Mouse (Mus musculus) left cerebral cortex, postnatal 10 days (tissue): Measurements from ENCODE around the gene Tnrc18. TPM values are rescaled to one million over a fixed set of nuclear protein-coding genes. Genes with fewer than 3 reads are reported as not detected.

ENCODE experiments used
- DNase-seq, 2 experiments: peaks; one replicate each; pipeline ENCODE4 v3.0.0; 2021 to 2022; ENCODE audit warnings: low spot score in 2 of 2, mixed read lengths in 1 of 2; ENCODE audit errors: extremely low spot score in 1 of 2
- intact Hi-C: fragments of 180-260 bp; cut with DNase I; formaldehyde crosslinking; loops from one replicate; pipeline ENCODE4 v1.15.1; 2025
- total RNA-seq, 2 experiments: library from RNA; stranded (reverse); gene quantifications; 2 replicates each; pipeline ENCODE4 v1.2.3; 2021

Gene Tnrc18
- total RNA-seq, 2 experiments from 2014 or later: 166 to 177 TPM

- intact Hi-C loops: loop anchor here (5.0 kb wide), 1 partner anchor 33 kb away; no protein-coding TSS in a partner anchor
Measured at GRCm38 (mm10) chr5:142824091-142824490, 6.6 kb upstream of the Tnrc18 start.

DNA sequence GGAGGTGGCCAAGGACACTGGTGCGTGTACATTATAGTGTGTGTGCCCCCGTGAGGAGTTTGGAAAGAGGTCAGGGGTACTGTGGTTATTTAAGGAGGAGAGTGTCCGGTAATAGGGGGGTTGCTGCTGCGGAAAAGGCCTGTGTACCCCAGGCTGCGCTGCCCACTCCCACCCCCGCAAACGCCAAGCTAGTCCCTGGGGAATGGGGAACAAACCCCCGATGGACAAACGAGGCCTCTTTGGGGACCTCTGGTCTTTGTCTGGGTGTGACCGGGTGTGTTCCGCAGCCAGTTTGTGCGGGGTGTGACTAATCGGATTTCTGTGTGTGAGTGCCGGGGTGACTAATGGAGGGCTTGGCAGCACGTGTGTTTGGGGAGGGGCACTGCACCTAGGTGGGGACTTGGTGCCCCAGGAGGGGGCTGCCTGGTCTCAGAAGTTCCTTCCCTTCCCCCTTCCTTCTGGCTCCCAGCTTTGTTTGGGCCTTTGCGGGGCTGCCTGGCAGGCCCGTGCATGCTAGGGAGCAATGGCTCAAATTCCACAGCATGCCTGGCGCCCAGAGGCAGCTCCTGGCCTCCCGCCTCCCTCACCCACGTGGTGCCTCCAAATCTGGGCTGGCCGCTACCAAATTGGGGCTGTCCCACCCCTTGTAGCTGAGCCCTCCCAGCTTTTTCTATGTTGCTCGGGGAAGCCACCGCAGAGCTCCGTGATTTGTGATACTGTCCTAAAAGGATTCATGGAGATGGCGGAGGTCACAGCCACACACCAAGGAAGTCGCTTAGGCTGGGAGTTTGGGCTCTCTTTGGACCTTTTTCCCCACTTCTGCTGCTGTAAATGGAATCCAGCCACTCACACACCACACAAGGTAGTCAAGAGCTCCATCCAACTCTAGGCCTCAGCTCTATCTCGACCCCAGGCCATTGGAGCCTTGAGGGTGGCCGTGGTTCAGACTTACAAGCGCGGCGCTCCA lies 5.9 kb upstream of the Tnrc18 start:
- intact Hi-C loops: loop anchor here (5.0 kb wide), 1 partner anchor 34 kb away; no protein-coding TSS in a partner anchor

More at GRCm38 (mm10) chr5:142824091-142824490, 6.6 kb upstream of the Tnrc18 start:
- DNase-seq: no peak

GRCm38 (mm10) chr5:142822286-142823095 lies 5.0 kb upstream of the Tnrc18 start:
- intact Hi-C loops: loop anchor here (5.0 kb wide), 1 partner anchor 35 kb away; no protein-coding TSS in a partner anchor
- peak in 1 of 2 experiments; percentile 50 for DNase-seq

More for the DNA sequence above, 5.9 kb upstream of the Tnrc18 start:
- peak; percentile 76 to 90 for DNase-seq

DNA sequence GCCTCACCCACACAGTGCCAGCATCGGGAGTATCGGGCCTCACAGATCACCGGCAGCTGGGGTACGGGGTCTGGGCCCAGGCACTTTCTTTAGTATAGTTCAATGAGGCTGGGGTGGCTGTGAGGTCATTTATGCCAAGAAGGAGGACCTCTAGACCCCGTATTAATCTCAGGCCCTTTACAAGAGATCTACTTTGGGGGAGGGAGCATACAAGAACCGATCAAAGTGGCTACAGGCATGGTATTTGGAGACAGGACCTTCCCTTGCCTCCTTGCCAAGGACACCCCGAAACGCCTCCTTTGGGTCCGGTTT lies 4.5 kb upstream of the Tnrc18 start:
- DNase-seq: no peak
- intact Hi-C loops: loop anchor here (5.0 kb wide), 1 partner anchor 35 kb away; no protein-coding TSS in a partner anchor

GRCm38 (mm10) chr5:142821266-142821973 lies 4.0 kb upstream of the Tnrc18 start:
- peak; percentile 75 to 94 for DNase-seq
- intact Hi-C loops: loop anchor here (5.0 kb wide), 1 partner anchor 36 kb away; no protein-coding TSS in a partner anchor

DNA sequence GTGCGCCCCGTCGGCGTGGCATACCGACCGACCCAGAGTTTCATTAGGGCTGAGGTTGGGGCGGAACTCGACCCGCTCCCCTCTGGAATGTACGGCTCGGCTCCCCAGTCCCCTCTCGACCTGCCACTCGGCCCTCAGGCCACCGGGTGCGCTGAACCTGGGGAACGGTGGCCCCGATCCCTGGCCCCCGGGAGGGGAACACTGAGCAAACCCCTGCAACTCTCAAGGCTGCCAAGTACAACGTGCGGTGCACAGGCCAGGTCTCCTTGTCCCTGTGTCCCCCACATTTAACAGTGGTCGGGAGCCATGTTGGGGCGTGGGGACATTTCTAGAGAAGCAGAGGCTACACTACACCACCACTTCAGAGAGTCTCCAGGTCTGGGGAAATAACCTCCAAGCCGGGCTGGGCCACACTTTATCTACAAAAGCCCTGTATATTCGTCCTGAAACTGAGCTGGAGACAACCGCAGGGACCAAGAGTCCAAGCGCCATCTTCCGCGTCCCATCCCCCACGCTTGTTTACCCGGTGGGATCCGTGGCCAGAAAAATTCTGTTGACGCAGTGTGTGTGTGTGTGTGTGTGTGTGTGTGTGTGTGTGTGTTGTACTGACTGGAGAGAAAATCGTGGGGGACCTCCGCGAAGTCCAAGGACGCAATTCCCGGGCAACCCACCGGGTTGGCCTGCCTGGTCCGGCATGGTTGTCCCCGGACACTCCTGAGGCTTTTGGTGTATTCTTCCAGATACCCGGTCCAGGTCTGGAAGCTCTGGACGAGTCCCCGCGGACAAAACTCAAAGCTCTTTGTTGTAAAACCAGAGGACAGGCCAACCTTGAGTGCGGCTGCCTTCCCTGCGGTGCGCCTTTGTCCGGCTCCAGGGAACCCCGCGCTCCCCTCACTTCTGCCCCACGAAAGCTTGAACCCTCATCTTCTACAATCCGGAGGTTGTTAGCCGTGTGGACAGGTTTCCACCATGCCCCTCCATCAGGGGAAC lies 3.1 kb upstream of the Tnrc18 start:
- peak; percentile 80 to 89 for DNase-seq
- intact Hi-C loops: loop anchor here (5.0 kb wide), 1 partner anchor 37 kb away; no protein-coding TSS in a partner anchor

GRCm38 (mm10) chr5:142819385-142820275 lies 2.2 kb upstream of the Tnrc18 start:
- peak; percentile 86 to 89 for DNase-seq
- intact Hi-C loops: loop anchor here (5.0 kb wide), 2 partner anchors 38 to 88 kb away; partner anchors contain the start of gene Actb

DNA sequence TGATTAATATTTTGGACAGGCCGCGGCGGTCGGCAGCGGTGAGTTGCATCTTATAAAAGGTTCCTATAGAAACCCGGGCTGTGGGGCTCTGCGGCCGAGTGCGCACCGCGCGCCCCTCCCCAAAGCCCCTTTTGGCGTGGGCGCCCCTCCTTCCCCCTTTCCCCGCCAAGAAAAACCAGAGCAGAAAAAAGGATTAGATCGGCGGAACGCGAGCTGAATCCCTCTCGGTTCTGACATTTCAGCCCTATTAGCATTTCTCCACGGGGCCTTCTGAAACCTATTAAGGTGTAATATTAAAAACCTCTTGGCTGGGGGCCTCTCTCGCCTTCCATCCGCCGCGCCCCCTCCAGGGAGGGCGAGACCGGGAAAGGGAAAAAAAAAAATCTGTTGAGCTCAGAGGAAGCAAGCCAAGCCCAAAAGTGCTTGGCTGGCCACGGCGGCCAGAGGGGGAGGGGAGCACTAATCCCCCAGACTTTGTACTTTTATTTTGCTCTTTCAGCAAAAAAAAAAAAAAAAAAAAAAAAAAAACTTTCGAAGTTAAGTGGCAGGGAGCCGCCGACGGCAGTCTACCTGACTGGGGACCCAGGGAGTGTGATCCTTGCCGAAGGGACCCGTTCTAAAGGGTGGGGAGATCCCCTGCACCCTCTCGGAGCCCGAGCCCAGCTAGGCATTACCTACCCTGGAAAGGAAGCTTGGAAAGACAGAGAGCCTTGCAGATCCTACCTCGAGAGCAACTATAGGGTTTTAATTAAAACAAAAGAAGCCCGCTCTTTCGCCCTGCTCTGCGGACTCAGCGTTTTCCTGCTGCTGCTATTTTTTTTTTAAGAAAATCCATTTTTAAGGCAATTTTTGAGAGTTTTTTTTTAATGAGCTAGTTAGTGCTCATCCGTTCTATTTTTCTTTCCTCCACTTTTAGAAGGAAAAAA lies 1.2 kb upstream of the Tnrc18 start:
- peak; percentile 51 to 89 for DNase-seq

DNA sequence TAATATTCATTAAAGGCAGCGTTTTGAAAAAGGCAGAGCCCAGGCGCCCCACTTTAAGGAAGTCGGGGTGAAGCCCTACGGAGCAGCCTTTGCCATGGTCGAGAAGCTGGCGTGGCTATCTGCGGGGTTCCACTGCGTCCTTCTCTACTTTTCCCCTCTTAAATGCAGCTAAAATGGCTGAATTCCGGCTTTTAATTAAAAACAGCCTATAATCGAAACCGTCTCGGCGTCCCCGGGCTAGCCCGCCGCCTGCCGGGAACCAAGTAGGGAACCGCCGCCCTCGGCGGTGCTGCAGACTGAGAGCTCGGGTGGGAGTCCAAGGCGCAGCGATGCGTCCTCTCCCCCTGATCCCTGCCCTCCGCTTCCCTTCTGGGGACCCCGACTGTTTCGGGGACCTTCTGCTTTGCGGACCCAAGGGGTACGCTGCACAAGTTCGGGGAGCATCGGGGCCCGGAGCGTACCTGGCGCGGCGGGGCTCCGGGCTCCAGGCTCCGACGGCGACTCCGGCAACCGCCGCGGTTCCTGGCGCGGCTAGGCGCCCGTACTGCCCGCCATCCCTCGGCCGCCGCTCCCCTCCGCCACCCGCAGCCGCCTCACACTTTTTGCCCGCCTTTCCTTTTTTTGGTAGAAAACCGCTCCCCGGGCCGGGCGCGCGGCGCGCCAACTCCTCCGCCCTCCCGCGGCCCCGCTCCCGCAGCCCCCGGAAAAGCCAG lies 495 bp downstream of the Tnrc18 start:
- peak; percentile 66 to 86 for DNase-seq
- intact Hi-C loops: loop anchor here (5.0 kb wide), 1 partner anchor 90 kb away; the partner anchor contains the start of gene Actb

More for the DNA sequence above, 1.2 kb upstream of the Tnrc18 start:
- intact Hi-C loops: loop anchor here (5.0 kb wide), 1 partner anchor 89 kb away; the partner anchor contains the start of gene Actb

DNA sequence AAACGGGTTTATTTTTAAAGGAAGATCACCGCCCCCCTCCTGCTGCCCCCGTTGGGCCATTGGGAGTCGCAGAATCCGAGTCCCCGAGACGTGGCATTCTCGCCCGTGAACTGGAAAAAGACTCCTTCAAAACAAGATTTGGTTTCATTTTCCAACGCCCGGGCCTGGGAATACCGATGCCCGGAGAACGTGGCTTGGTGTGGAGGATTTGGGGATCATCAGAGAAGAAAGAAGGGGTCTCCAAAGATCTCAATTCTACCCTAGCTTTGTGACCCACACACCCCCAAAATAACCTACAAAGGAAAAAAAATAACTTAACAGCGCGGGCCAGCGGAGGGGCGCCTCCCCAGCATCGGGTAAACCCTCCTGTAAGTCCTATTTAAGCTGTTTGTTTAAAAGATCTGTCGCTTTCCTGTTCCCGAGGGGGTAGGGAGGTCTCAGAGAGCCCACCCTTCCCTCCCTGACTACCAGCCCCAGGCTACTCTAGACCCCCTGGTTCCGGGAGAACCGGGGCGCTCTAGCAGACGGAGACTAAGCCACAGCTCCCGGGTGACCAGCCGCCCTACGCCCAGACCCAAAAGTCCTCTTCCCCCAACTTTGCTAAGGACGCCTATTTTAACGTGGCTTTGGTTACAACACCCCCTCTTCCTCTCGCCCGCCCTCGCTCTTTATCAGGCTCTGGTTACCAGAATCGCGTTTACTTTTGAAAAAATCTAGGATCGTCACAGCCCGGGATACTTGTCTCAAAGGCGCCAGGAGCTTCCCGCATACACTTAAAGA lies 1.2 kb downstream of the Tnrc18 start:
- intact Hi-C loops: loop anchor here (5.0 kb wide), 1 partner anchor 91 kb away; the partner anchor contains the start of gene Actb
- peak in 1 of 2 experiments; percentile 56 for DNase-seq

- intact Hi-C loops: loop anchor here (2.0 to 5.0 kb wide), 2 partner anchors 47 to 92 kb away; partner anchors contain the start of gene Actb
- peak in 1 of 2 experiments; percentile 42 for DNase-seq
Measured at GRCm38 (mm10) chr5:142815421-142816001, 2.0 kb downstream of the Tnrc18 start.

DNA sequence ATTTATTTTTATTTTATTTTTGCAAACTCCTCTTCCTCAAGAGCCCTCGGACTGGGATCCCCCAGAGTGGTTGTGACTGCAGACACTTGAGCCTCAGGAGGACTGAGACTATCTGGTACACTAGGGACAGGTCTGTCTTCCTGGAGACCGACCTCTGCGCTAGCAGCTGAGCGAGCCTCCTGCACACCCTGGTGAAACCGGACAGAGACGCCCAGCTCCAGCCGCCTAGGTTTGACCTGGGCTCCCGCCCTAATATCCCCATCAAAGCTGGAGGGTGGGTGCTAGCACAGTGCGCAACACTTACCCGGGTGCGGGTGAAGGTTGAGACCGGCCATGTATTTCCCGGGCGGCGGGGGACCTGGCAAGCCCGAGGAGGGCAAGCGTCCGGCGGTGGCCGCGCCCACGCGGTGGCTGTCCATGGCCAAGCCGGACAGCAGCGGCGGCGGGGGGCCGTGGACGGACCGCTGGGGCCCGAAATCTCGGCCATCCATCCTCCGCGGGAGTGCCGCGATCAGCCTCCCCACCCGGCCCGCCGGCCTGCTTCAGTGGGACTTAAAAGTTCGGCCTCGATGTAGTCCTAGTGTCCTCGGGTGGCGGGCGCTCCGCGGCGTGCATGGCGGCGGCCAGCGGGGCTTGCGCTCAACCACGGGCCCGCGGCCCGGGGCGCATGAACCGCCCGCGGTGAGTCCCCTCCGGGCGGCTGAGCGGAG lies 2.6 kb downstream of the Tnrc18 start:
- DNase-seq: peak in 1 of 2 experiments; percentile 63
- intact Hi-C loops: loop anchor here (2.0 to 5.0 kb wide), 2 partner anchors 46 to 92 kb away; partner anchors contain the start of gene Actb
